Mouse (Mus musculus) ES-Bruce4 (cell line): ENCODE results near the gene Lrrc25.

Experiments used
- CTCF ChIP-seq: IDR thresholded peaks from one replicate; pipeline ENCODE4 v1.8.1; 2011; ENCODE audit warnings: low read depth, low read length
- POLR2A ChIP-seq: IDR thresholded peaks from one replicate; pipeline ENCODE4 v1.8.1; 2011; ENCODE audit warnings: low read length; ENCODE audit not compliant: insufficient read depth

- TF ChIP-seq POLR2A = no peak
- no peak for TF ChIP-seq CTCF
These were observed 21.1 kb upstream of the Lrrc25 start for GRCm38 (mm10) chr8:70594621-70595564.
